Mouse (Mus musculus) G1E (cell line): ENCODE results near the gene Ppp3ca. TPM values are rescaled to one million over a fixed set of nuclear protein-coding genes. Genes with fewer than 3 reads are reported as not detected.
A peak's percentile ranks its signal among the peaks of the same experiment; 100 is the strongest.

Source experiments
- ATAC-seq: 2 replicates; pipeline ENCODE4 v1.8.0; 2016; ENCODE audit warnings: mild to moderate bottlenecking; ENCODE audit not compliant: insufficient number of reproducible peaks, poor library complexity, low FRiP score, severe bottlenecking; ENCODE audit errors: extremely low read depth
- DNase-seq: peaks from one replicate; pipeline ENCODE4 v3.0.0; 2012; ENCODE audit warnings: low spot score
- H3K27me3 ChIP-seq: 2 replicates; pipeline ENCODE4 v1.6.1; 2012; ENCODE audit warnings: mild to moderate bottlenecking, low read length, inconsistent platforms; ENCODE audit not compliant: insufficient read depth
- H3K36me3 ChIP-seq: replicated peaks from 2 replicates; pipeline ENCODE3; 2012; ENCODE audit warnings: mild to moderate bottlenecking, inconsistent platforms
- H3K4me1 ChIP-seq: 2 replicates; pipeline ENCODE4 v1.6.1; 2012; ENCODE audit warnings: low read depth, low read length, inconsistent platforms, mixed read lengths; ENCODE audit not compliant: insufficient read depth
- H3K4me3 ChIP-seq: 2 replicates; pipeline ENCODE4 v1.5.1; 2012; ENCODE audit warnings: low read depth, mild to moderate bottlenecking, inconsistent platforms, low read length, moderate library complexity, mixed read lengths
- H3K9me3 ChIP-seq: replicated peaks from 2 replicates; pipeline ENCODE4 v1.6.1; 2012; ENCODE audit warnings: inconsistent platforms
- CTCF ChIP-seq: IDR thresholded peaks from 2 replicates; pipeline ENCODE4 v1.5.1; 2012; ENCODE audit warnings: low read depth, low read length, inconsistent platforms, mixed read lengths
- GATA1 ChIP-seq: IDR thresholded peaks from 2 replicates; pipeline ENCODE4 v1.6.1; 2012; ENCODE audit warnings: borderline replicate concordance, low read length, inconsistent platforms, mixed read lengths
- GATA2 ChIP-seq: IDR thresholded peaks from 2 replicates; pipeline ENCODE4 v1.6.1; 2012; ENCODE audit warnings: low read depth, low read length, inconsistent platforms, borderline replicate concordance
- POLR2AphosphoS5 ChIP-seq: IDR thresholded peaks from 2 replicates; pipeline ENCODE4 v1.6.1; 2012; ENCODE audit warnings: low read depth, low read length, inconsistent platforms; ENCODE audit not compliant: insufficient replicate concordance
- TAL1 ChIP-seq: conservative IDR thresholded peaks from 2 replicates; pipeline ENCODE4 v1.6.1; 2012; ENCODE audit warnings: low read depth, low read length, inconsistent platforms, mixed read lengths
- polyA plus RNA-seq: library from polyadenylated mRNA; stranded (reverse); fragments of >175 nt; gene quantifications from 2 replicates; pipeline ENCODE4 v1.2.3, GENCODE M21; 2012
- total RNA-seq, 2 experiments: library from RNA; stranded (forward) in 1 of 2; stranded (reverse) in 1 of 2; fragments of 200-1000 nt in 1 of 2; fragments of >200 nt in 1 of 2; fragmentation: Nextera tagmentation in 1 of 2; gene quantifications; 2 replicates each; pipeline ENCODE4 v1.2.3; 2014 to 2017

Gene Ppp3ca
- total and polyA plus RNA-seq, 3 experiments: 49.6 to 74.2 (median 52.8) TPM

DNA sequence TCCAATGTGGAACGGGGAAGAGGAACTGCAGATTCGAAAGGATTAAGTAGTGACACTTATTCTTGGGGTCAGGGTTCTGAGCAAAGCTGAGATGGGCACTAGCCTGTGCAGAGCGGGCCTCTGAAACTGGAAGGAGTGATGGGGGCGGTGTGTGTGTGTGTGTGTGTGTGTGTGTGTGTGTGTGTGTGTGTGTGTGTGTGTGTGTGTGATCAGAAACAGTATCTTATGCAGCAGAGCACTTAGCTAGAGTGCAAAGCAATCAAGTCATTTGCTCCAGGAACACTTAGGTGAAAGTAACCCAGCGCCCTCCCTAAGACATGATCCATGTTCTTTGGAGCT lies 2.0 kb downstream of the Ppp3ca start:
- no peak for ATAC-seq

DNA sequence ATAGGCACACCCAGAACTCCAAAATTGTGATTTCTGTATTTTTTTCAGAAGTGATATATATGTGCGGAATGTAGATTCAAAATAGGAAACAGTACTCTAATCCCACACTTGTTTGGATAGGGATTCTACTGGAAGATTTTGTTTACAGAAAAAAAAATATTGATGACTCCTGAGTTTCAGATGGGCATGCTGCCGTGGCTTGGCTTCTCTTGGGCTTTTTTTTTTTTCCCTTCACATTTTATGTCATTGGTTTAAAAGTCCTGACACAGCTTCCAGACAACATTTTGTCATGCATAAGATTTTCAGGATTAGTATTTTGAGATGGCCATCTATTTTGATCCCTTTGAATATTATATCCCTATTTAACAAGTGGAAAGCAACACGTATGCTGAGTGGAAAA lies 2.9 kb downstream of the Ppp3ca start:
- H3K4me1 ChIP-seq: peaks cover 33% of the 10 kb centered on the region
- H3K4me3 ChIP-seq: no peak overlapping the region

More for the DNA sequence above, 2.0 kb downstream of the Ppp3ca start:
- no peak for DNase-seq
- Histone ChIP-seq H3K9me3 (no peaks in the 10 kb centered on the region), H3K4me1 (peaks cover 33% of the 10 kb centered on the region), H3K4me3 (peak overlapping the region; percentile 96), H3K36me3 (no peaks in the 10 kb centered on the region), H3K27me3 (no peaks in the 10 kb centered on the region)
- TF ChIP-seq CTCF: no peak
- TF ChIP-seq POLR2AphosphoS5: no peak
- no peak for TF ChIP-seq GATA1
- TF ChIP-seq GATA2: no peak
- no peak for TF ChIP-seq TAL1

DNA sequence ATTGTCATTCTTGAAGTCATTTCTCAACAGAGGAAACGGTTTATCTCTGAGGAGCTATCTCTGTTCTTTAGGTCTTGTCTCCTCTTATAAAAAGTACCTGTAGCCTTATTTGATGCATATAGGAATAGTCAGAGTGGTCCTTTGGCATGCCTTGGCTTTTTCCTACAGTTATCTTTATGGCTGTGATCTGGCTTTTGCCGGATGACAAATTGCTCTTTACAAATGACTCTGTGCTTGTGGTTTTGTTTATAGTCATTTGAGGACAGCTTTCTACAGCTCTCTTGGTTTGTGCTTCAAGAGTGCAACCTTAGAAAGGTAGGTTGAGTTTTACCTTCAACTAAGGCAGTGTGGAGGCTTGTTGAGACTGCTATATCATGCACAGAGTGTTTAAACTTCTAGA lies 3.4 kb downstream of the Ppp3ca start:
- Histone ChIP-seq H3K27me3 (no peaks in the 10 kb centered on the region), H3K4me3 (no peak overlapping the region), H3K4me1 (peaks cover 30% of the 10 kb centered on the region), H3K9me3 (no peaks in the 10 kb centered on the region), H3K36me3 (no peaks in the 10 kb centered on the region)
- DNase-seq: no peak
- ATAC-seq: no peak
- TF ChIP-seq CTCF: no peak
- no peak for TF ChIP-seq GATA2
- TF ChIP-seq POLR2AphosphoS5: no peak
- TF ChIP-seq GATA1: no peak
- no peak for TF ChIP-seq TAL1

More for the DNA sequence above, 2.9 kb downstream of the Ppp3ca start:
- Histone ChIP-seq H3K27me3 (no peaks in the 10 kb centered on the region), H3K9me3 (no peaks in the 10 kb centered on the region), H3K36me3 (no peaks in the 10 kb centered on the region)
- no peak for TF ChIP-seq POLR2AphosphoS5
- no peak for TF ChIP-seq GATA1
- no peak for TF ChIP-seq GATA2
- TF ChIP-seq TAL1: no peak
- TF ChIP-seq CTCF: no peak
- ATAC-seq (no peak), DNase-seq (no peak)

DNA sequence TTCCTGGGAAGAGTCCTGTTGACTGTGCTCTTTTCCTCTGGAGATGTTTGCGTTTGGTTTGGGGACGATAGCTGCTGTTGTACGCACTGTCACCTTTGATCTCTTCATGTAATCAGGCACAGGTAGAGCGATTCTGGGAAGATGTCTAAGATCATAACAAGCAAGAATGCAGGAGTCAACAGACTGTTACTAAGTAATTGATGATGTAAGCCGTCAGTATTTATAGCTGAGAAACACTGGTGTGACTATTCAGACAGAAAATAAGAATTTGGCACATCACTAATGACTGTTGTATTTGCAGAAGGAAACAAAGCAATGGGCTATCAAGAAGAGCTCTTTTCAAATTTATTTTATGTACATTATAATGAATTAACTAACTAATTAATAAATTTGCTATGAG lies 4.6 kb downstream of the Ppp3ca start:
- Histone ChIP-seq H3K4me3 (no peak overlapping the region), H3K27me3 (no peaks in the 10 kb centered on the region), H3K9me3 (no peaks in the 10 kb centered on the region), H3K4me1 (peaks cover 21% of the 10 kb centered on the region), H3K36me3 (peaks cover 3% of the 10 kb centered on the region)
- TF ChIP-seq CTCF (no peak), TAL1 (no peak), GATA2 (no peak), POLR2AphosphoS5 (no peak), GATA1 (no peak)
- ATAC-seq: no peak
- no peak for DNase-seq

DNA sequence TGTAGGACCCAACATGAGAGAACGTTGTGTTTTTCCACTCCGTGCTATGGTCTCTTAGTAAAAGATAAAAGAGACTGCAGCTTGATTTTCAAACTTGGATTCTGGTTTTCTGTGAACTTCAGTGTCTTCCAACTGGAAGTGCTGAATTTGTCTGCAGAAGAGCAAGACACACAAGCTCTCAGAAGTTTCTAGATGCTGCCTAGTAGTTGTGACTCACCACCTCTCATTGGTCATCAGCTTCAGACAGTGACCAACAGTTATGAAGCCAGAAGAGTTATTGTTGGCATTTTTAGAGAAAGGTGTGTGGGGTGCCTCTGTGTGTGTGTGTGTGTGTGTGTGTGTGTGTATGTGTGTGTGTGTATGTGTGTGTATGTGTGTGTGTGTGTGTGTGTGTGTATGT lies 7.1 kb downstream of the Ppp3ca start:
- Histone ChIP-seq H3K4me1 (peaks cover 15% of the 10 kb centered on the region), H3K27me3 (no peaks in the 10 kb centered on the region), H3K36me3 (peaks cover 17% of the 10 kb centered on the region), H3K4me3 (no peak overlapping the region), H3K9me3 (no peaks in the 10 kb centered on the region)
- DNase-seq (no peak), ATAC-seq (no peak)
- TF ChIP-seq GATA1 (no peak), POLR2AphosphoS5 (no peak), GATA2 (no peak), TAL1 (no peak)

DNA sequence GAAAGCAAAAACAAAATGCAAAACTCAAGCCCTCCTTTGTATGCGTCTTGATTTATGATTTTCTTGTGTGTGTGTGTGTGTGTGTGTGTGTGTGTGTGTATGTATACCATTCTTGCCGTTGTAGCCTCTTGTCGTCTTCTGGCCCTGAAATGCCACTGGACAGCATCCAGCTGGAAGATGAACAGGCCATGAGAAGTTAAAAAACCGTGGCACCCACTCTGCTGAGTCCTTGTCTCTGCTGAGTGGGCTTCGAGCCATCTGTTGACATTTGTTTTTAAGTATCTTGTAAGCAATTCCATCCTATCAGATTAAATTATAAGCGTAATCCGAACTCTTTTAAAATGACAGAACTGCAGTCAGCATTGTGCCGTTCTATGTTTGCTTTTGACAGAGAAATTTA lies 8.5 kb downstream of the Ppp3ca start:
- DNase-seq: no peak
- Histone ChIP-seq H3K4me3 (no peak overlapping the region), H3K4me1 (peaks cover 16% of the 10 kb centered on the region; the same call in 1 of the 2 replicates), H3K27me3 (no peaks in the 10 kb centered on the region), H3K36me3 (peaks cover 23% of the 10 kb centered on the region), H3K9me3 (no peaks in the 10 kb centered on the region)
- TF ChIP-seq POLR2AphosphoS5: no peak
- no peak for TF ChIP-seq GATA2
- no peak for TF ChIP-seq GATA1
- TF ChIP-seq TAL1: no peak
- TF ChIP-seq CTCF: no peak
- no peak for ATAC-seq

DNA sequence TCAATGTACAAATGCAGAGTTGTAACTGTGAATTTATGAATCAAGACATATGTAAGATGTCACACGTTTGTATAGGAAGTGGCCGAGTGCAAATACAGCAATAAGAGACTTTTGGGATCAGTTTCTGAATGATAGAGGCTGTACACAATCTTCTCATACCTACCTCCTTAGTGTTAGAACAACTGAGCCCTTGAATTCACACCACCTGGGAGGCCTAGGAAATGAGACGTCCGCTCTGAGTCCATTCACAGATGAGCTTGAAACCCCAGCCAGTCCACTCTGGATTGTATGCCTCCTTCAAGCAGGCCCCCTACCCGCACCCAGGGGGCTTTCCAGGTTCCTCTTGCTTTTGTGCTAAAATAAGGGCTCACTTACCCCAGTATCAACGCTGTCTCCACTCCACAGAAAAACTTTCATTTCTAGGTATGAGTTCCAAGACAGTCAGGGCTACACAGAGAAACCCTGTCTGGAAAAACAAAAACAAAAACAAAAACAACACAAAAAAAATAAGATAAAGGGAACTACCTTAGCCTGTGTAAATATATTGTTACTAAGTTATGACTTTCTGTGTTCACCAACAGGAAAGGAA lies 10.1 kb downstream of the Ppp3ca start:
- TF ChIP-seq GATA1 (no peak), POLR2AphosphoS5 (no peak), CTCF (no peak), TAL1 (no peak)
- Histone ChIP-seq H3K36me3 (peaks cover 34% of the 10 kb centered on the region), H3K27me3 (no peaks in the 10 kb centered on the region), H3K4me1 (peaks cover 17% of the 10 kb centered on the region), H3K9me3 (no peaks in the 10 kb centered on the region), H3K4me3 (no peak overlapping the region)
- no peak for DNase-seq
- ATAC-seq: no peak
